Mouse (Mus musculus) lung, embryonic 14.5 days (tissue): ENCODE measurements around the gene Ccdc154. TPM values are rescaled to one million over a fixed set of nuclear protein-coding genes. Genes with fewer than 3 reads are reported as not detected.

ENCODE experiments used
- ATAC-seq: fragments of 200-750 bp; cut with Nextera tagmentation; 2 replicates; pipeline ENCODE4 v1.8.0; 2017; ENCODE audit warnings: mild to moderate bottlenecking, moderate TSS enrichment, moderate library complexity; ENCODE audit not compliant: insufficient read depth
- DNase-seq: peaks from one replicate; pipeline ENCODE4 v3.0.0-alpha.2; 2015
- H3K27ac ChIP-seq: fragments of 300-500 bp; sonication (generic); 2 replicates; pipeline ENCODE4 v1.5.1; 2014; ENCODE audit warnings: low read depth, mild to moderate bottlenecking, moderate library complexity
- H3K27me3 ChIP-seq: fragments of 300-500 bp; sonication (generic); 2 replicates; pipeline ENCODE4 v1.6.1; 2014; ENCODE audit warnings: low read length, control low read depth; ENCODE audit not compliant: insufficient read depth
- H3K36me3 ChIP-seq: fragments of 300-500 bp; sonication (generic); 2 replicates; pipeline ENCODE4 v1.6.1; 2014; ENCODE audit warnings: control low read depth; ENCODE audit not compliant: insufficient read depth
- H3K4me1 ChIP-seq: fragments of 300-500 bp; sonication (generic); 2 replicates; pipeline ENCODE4 v1.6.1; 2014; ENCODE audit warnings: antibody characterized with exemption, control low read depth; ENCODE audit not compliant: insufficient read depth
- H3K4me2 ChIP-seq: fragments of 300-500 bp; sonication (generic); 2 replicates; pipeline ENCODE4 v1.6.1; 2014; ENCODE audit warnings: mild to moderate bottlenecking
- H3K4me3 ChIP-seq: fragments of 300-500 bp; sonication (generic); 2 replicates; pipeline ENCODE4 v1.5.1; 2014; ENCODE audit warnings: low read depth, low read length
- H3K9ac ChIP-seq: fragments of 300-500 bp; sonication (generic); 2 replicates; pipeline ENCODE4 v1.6.1; 2014
- H3K9me3 ChIP-seq: fragments of 300-500 bp; sonication (generic); 2 replicates; pipeline ENCODE4 v1.6.1; 2016; ENCODE audit warnings: low read depth, low read length, control low read depth
- CTCF ChIP-seq: IDR thresholded peaks from 2 replicates; pipeline ENCODE4 v1.5.1; 2016; ENCODE audit warnings: antibody characterized with exemption, low read depth
- WGBS: fragments of 180-500 bp; shearing (Covaris S2); extraction: QIAGEN DNeasy Blood & Tissue Kit; methylation state at CpG from one replicate; pipeline ENCODE4 v1.1.7; 2014; 5-methylcytosine and 5-hydroxymethylcytosine counted together
- polyA plus RNA-seq: library from polyadenylated mRNA; unstranded; fragments of >200 nt; fragmentation: Nextera tagmentation; extraction: Ambion mirVana; gene quantifications from 2 replicates; pipeline ENCODE4 v1.2.1, GENCODE M21; 2014

Gene Ccdc154
- polyA plus RNA-seq, 1 experiment from 2014 or later = 0.28 TPM

- ATAC-seq = no peak
- no peak overlapping the region for H3K4me3 ChIP-seq
- no peak for TF ChIP-seq CTCF
- H3K36me3 ChIP-seq = peaks cover 86% of the 10 kb centered on the region
- no peaks in the 10 kb centered on the region for H3K27me3 ChIP-seq
- 77% methylated on average over 15 of the region's 15 CpGs for WGBS
- H3K27ac ChIP-seq = no peak overlapping the region
- H3K4me2 ChIP-seq = no peak overlapping the region
- no peaks in the 10 kb centered on the region for H3K4me1 ChIP-seq
- no peak overlapping the region for H3K9ac ChIP-seq
- DNase-seq = peak; percentile 4
- no peaks in the 10 kb centered on the region for H3K9me3 ChIP-seq
Measured at GRCm38 (mm10) chr17:25210680-25211466, 48.6 kb downstream of the Ccdc154 start.

- Histone ChIP-seq H3K4me2 (no peak overlapping the region), H3K27ac (no peak overlapping the region), H3K9me3 (no peaks in the 10 kb centered on the region), H3K4me3 (no peak overlapping the region), H3K36me3 (peaks cover 84% of the 10 kb centered on the region), H3K9ac (no peak overlapping the region), H3K4me1 (no peaks in the 10 kb centered on the region), H3K27me3 (no peaks in the 10 kb centered on the region)
- TF ChIP-seq CTCF = no peak
- 85% methylated on average over 4 of the region's 4 CpGs for WGBS
- ATAC-seq (no peak), DNase-seq (no peak)
Measured at GRCm38 (mm10) chr17:25211705-25212104, 49.4 kb downstream of the Ccdc154 start.

- no peak for DNase-seq
- Histone ChIP-seq H3K36me3 (peaks cover 70% of the 10 kb centered on the region), H3K27ac (no peak overlapping the region), H3K9ac (no peak overlapping the region), H3K4me1 (no peaks in the 10 kb centered on the region), H3K4me2 (no peak overlapping the region), H3K9me3 (no peaks in the 10 kb centered on the region), H3K27me3 (no peaks in the 10 kb centered on the region), H3K4me3 (no peak overlapping the region)
- TF ChIP-seq CTCF = no peak
- ATAC-seq = no peak
- 73% methylated on average over 3 of the region's 3 CpGs for WGBS
Measured at GRCm38 (mm10) chr17:25215431-25215830, 53.2 kb downstream of the Ccdc154 start.

GRCm38 (mm10) chr17:25218967-25219366 lies 56.7 kb downstream of the Ccdc154 start:
- peaks cover 41% of the 10 kb centered on the region for H3K36me3 ChIP-seq
- H3K4me1 ChIP-seq = no peaks in the 10 kb centered on the region
- no peak overlapping the region for H3K4me2 ChIP-seq
- ATAC-seq (no peak), DNase-seq (no peak)
- H3K27me3 ChIP-seq = no peaks in the 10 kb centered on the region
- TF ChIP-seq CTCF = no peak
- WGBS = 88% methylated on average over 9 of the region's 9 CpGs
- H3K4me3 ChIP-seq = no peak overlapping the region
- no peak overlapping the region for H3K27ac ChIP-seq
- no peaks in the 10 kb centered on the region for H3K9me3 ChIP-seq
- no peak overlapping the region for H3K9ac ChIP-seq

- Histone ChIP-seq H3K9ac (no peak overlapping the region), H3K4me3 (no peak overlapping the region), H3K9me3 (no peaks in the 10 kb centered on the region), H3K36me3 (peaks cover 34% of the 10 kb centered on the region), H3K27me3 (no peaks in the 10 kb centered on the region), H3K4me2 (no peak overlapping the region), H3K27ac (no peak overlapping the region), H3K4me1 (no peaks in the 10 kb centered on the region)
- no peak for TF ChIP-seq CTCF
- DNase-seq = no peak
- 91% methylated on average over 15 of the region's 15 CpGs for WGBS
- no peak for ATAC-seq
Measured at GRCm38 (mm10) chr17:25219492-25220295, 57.4 kb downstream of the Ccdc154 start.

- Histone ChIP-seq H3K27ac (no peak overlapping the region), H3K9me3 (no peaks in the 10 kb centered on the region), H3K9ac (no peak overlapping the region), H3K4me3 (no peak overlapping the region), H3K4me1 (no peaks in the 10 kb centered on the region), H3K36me3 (peaks cover 23% of the 10 kb centered on the region), H3K4me2 (no peak overlapping the region), H3K27me3 (no peaks in the 10 kb centered on the region)
- DNase-seq (no peak), ATAC-seq (no peak)
- WGBS = 69% methylated on average over 1 of the region's 1 CpGs
- no peak for TF ChIP-seq CTCF
Measured at GRCm38 (mm10) chr17:25220746-25221145, 58.5 kb downstream of the Ccdc154 start.

Other genes with a start within 250 kb of the Ccdc154 start
- gene Mapk8ip3, start 225.5 kb upstream of the Ccdc154 start, polyA plus RNA-seq = 32.1 and 34.2 TPM in 2 replicates
- 140 and 142 TPM in 2 replicates for gene Jpt2, start 201.8 kb upstream of the Ccdc154 start, polyA plus RNA-seq
- 8.7 and 9.8 TPM in 2 replicates for gene Cramp1l, start 146.7 kb upstream of the Ccdc154 start, polyA plus RNA-seq
- gene Ift140, start 146.4 kb upstream of the Ccdc154 start, polyA plus RNA-seq = 16.9 and 18.0 TPM in 2 replicates
- gene Tmem204, start 78.9 kb upstream of the Ccdc154 start, polyA plus RNA-seq = 65.2 and 67.1 TPM in 2 replicates
- gene Telo2, start 46.5 kb upstream of the Ccdc154 start, polyA plus RNA-seq = 41.8 and 46.5 TPM in 2 replicates
- gene Ptx4, start 41.7 kb upstream of the Ccdc154 start, polyA plus RNA-seq = not detected in 2 replicates
- gene Clcn7, start 29.1 kb upstream of the Ccdc154 start, polyA plus RNA-seq = 22.3 and 23.1 TPM in 2 replicates
- 3.6 and 3.7 TPM in 2 replicates for gene Gm38655, start 13.0 kb downstream of the Ccdc154 start, polyA plus RNA-seq
- 28.5 and 29.2 TPM in 2 replicates for gene BC003965, start 22.1 kb downstream of the Ccdc154 start, polyA plus RNA-seq
- 5.8 TPM in 2 replicates for gene Unkl, start 25.9 kb downstream of the Ccdc154 start, polyA plus RNA-seq
- gene Gnptg, start 77.7 kb downstream of the Ccdc154 start, polyA plus RNA-seq = 36.2 and 38.3 TPM in 2 replicates
- gene Tsr3, start 77.7 kb downstream of the Ccdc154 start, polyA plus RNA-seq = 46.4 and 46.8 TPM in 2 replicates
- 0.46 and 0.93 TPM in 2 replicates for gene Baiap3, start 93.9 kb downstream of the Ccdc154 start, polyA plus RNA-seq
- 756 and 759 TPM in 2 replicates for gene Ube2i, start 112.2 kb downstream of the Ccdc154 start, polyA plus RNA-seq
- 0.45 and 0.72 TPM in 2 replicates for gene Prss34, start 135.9 kb downstream of the Ccdc154 start, polyA plus RNA-seq
- gene Prss28, start 146.2 kb downstream of the Ccdc154 start, polyA plus RNA-seq = not detected in 2 replicates
- not detected in 2 replicates for gene Prss29, start 156.2 kb downstream of the Ccdc154 start, polyA plus RNA-seq
- not detected in 2 replicates for gene Tpsab1, start 183.1 kb downstream of the Ccdc154 start, polyA plus RNA-seq
- 1.3 and 2.4 TPM in 2 replicates for gene Tpsb2, start 203.8 kb downstream of the Ccdc154 start, polyA plus RNA-seq
- 0.25 and 0.31 TPM in 2 replicates for gene Tpsg1, start 206.8 kb downstream of the Ccdc154 start, polyA plus RNA-seq